Mouse (Mus musculus): ENCODE measurements around the gene Borcs5. TPM values are rescaled to one million over a fixed set of nuclear protein-coding genes. Genes with fewer than 3 reads are reported as not detected.

The Borcs5 gene
- polyA plus RNA-seq, 1 experiment = 8.8 TPM

DNA sequence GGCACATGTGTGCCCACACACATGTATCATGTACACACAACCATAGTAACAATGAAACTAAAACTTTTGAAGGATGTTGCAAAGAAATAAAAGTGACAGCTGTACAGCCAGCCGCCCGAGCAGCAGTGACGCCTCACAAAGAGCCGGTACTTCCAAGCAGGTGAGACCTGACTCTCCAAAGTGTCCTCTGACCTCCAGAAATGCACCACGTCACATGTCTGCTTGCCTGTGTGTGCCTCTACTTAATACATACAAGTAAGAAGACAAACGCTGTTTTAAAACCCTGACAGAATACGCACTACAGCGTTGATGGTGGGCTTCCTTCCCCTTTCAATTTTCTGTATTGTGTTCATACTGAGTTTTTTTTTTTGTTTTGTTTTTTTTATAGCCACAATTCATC lies 83.6 kb downstream of the Borcs5 start:
- no peak overlapping the region for H3K4me2 ChIP-seq (ENCODE audit: low read depth)
- peaks cover 15% of the 10 kb centered on the region for H3K36me3 ChIP-seq (ENCODE audit: control insufficient read depth, insufficient read depth)

DNA sequence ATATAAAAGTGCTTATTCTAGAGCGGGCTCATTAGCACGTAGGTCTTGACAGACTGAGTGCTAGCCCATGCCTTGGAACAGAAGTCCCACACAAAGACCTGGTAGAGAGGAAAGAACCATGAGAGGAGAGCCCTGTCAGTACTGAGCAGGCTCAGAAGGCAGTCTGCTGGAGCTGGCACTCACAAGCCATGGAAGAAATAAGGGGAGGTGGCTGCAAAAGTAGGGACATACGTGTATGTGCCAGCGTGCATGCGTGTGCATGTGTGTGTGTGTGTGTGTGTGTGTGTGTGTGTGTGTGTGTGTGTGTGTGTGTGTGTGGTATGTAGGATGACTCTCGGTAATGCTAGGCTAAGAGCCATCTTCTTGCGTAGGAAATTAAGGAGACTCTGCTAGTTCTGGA lies 84.0 kb downstream of the Borcs5 start:
- Histone ChIP-seq H3K4me3 (no peak overlapping the region), H3K4me2 (ENCODE audit: low read depth) (no peak overlapping the region), H3K27me3 (ENCODE audit: control insufficient read depth, insufficient read depth, insufficient read length) (no peaks in the 10 kb centered on the region), H3ac (ENCODE audit: control insufficient read depth, insufficient read length) (no peak overlapping the region), H3K36me3 (ENCODE audit: control insufficient read depth, insufficient read depth) (peaks cover 15% of the 10 kb centered on the region), H3K79me2 (ENCODE audit: control insufficient read depth, insufficient read depth) (no peaks in the 10 kb centered on the region)
- no peak for TF ChIP-seq TCF3 (IDR thresholded peaks at IDR 0.05; ENCODE audit: insufficient read length, low read depth)
- TF ChIP-seq MYOG (IDR thresholded peaks at IDR 0.05; ENCODE audit: control insufficient read depth in 1 of 3, insufficient read depth in 1 of 3, insufficient read length in 2 of 3, low read depth in 2 of 3) = no peak
- TF ChIP-seq SRF (IDR thresholded peaks at IDR 0.05; ENCODE audit: control insufficient read depth, insufficient read length, low read depth) = no peak
- no peak for TF ChIP-seq E2F4 (IDR thresholded peaks at IDR 0.05; ENCODE audit: insufficient read depth)
- no peak for TF ChIP-seq USF1 (IDR thresholded peaks at IDR 0.05; ENCODE audit: low read depth)

More for the DNA sequence above, 83.6 kb downstream of the Borcs5 start:
- Histone ChIP-seq H3K79me2 (ENCODE audit: control insufficient read depth, insufficient read depth) (no peaks in the 10 kb centered on the region), H3ac (ENCODE audit: control insufficient read depth, insufficient read length) (no peak overlapping the region), H3K27me3 (ENCODE audit: control insufficient read depth, insufficient read depth, insufficient read length) (no peaks in the 10 kb centered on the region), H3K4me3 (no peak overlapping the region)
- TF ChIP-seq POLR2AphosphoS2 (IDR thresholded peaks at IDR 0.05; ENCODE audit: insufficient read length, low read depth) (no peak), USF1 (IDR thresholded peaks at IDR 0.05; ENCODE audit: low read depth) (no peak), TCF12 (IDR thresholded peaks at IDR 0.05; ENCODE audit: insufficient read depth, poor library complexity, severe bottlenecking) (no peak), MYOG (IDR thresholded peaks at IDR 0.05; ENCODE audit: control insufficient read depth in 1 of 3, insufficient read depth in 1 of 3, insufficient read length in 2 of 3, low read depth in 2 of 3) (no peak), MAX (IDR thresholded peaks at IDR 0.05; ENCODE audit: low read depth) (no peak), CEBPB (IDR thresholded peaks at IDR 0.05; ENCODE audit: insufficient read depth, poor library complexity, severe bottlenecking) (no peak), MYOD1 (IDR thresholded peaks at IDR 0.05; ENCODE audit: control insufficient read depth in 1 of 3, insufficient read length in 2 of 3, low read depth in 2 of 3) (no peak), TCF3 (IDR thresholded peaks at IDR 0.05; ENCODE audit: insufficient read length, low read depth) (no peak), POLR2A (IDR thresholded peaks at IDR 0.05; ENCODE audit: insufficient read length, low read depth) (no peak), E2F4 (IDR thresholded peaks at IDR 0.05; ENCODE audit: insufficient read depth) (no peak), REST (IDR thresholded peaks at IDR 0.05; ENCODE audit: insufficient read depth, insufficient read length) (no peak), SRF (IDR thresholded peaks at IDR 0.05; ENCODE audit: control insufficient read depth, insufficient read length, low read depth) (no peak)

DNA sequence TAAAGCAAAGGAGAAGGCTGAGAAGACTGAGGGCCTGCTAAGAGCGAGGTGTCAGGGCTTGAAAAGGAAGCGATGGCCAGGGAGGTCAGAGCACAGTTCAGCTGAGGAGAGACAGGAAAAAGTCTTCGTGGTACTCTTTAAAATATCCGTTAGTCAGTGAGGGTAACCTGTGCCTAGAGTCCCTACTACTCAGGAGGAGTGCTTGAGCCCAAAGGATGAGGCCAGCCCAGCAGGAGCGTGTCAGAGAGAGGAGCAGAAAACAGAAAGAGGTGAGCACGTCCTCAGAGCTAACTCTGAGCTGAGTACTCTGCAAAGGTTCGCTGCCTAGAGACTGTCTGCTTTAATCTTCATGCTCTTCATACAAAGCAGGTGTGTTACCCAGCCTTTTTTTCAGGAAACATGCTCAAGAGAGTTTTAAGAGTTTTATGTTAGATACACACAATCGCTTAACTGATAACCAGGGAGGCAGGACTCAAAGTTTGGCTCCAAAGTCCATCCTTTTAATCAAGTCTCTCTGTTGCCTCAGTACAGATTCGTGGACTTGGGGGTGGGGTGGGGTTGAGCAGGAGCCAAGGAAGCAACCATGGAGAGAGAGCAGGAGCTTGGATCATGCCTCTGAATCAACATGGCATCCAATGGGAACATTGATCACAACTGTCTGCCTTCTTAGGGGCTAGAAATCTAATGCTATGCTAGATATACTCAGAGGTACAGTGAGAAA lies 84.7 kb downstream of the Borcs5 start:
- Histone ChIP-seq H3ac (ENCODE audit: control insufficient read depth, insufficient read length) (no peak overlapping the region), H3K36me3 (ENCODE audit: control insufficient read depth, insufficient read depth) (peaks cover 15% of the 10 kb centered on the region)

DNA sequence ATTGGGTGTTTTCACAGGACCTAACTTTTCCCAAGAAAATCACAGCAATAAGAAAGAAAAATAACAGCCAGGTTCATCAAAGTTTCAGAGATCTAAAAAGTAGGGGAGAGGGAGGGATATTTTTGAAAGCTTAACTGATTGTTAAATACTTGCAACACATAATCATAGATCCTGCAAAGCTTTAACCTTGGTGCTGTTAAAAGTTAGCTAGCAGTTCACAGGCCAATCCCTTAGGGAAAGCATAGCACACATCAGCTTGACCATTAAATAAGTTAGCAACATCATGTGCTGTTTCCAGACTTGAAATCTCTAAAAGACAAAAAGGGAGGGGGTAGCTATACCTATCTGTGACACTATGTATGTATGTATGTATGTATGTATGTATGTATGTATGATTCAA lies 86.1 kb downstream of the Borcs5 start:
- H3K36me3 ChIP-seq (ENCODE audit: control insufficient read depth, insufficient read depth) = peaks cover 15% of the 10 kb centered on the region
- H3K4me3 ChIP-seq = no peak overlapping the region
- no peak overlapping the region for H3ac ChIP-seq (ENCODE audit: control insufficient read depth, insufficient read length)
- H3K27me3 ChIP-seq (ENCODE audit: control insufficient read depth, insufficient read depth, insufficient read length) = no peaks in the 10 kb centered on the region
- no peaks in the 10 kb centered on the region for H3K79me2 ChIP-seq (ENCODE audit: control insufficient read depth, insufficient read depth)
- no peak overlapping the region for H3K4me2 ChIP-seq (ENCODE audit: low read depth)
- no peak for TF ChIP-seq MAX (IDR thresholded peaks at IDR 0.05; ENCODE audit: low read depth)
- no peak for TF ChIP-seq MYOG (IDR thresholded peaks at IDR 0.05; ENCODE audit: control insufficient read depth in 1 of 3, insufficient read depth in 1 of 3, insufficient read length in 2 of 3, low read depth in 2 of 3)
- TF ChIP-seq E2F4 (IDR thresholded peaks at IDR 0.05; ENCODE audit: insufficient read depth) = no peak
- no peak for TF ChIP-seq TCF12 (IDR thresholded peaks at IDR 0.05; ENCODE audit: insufficient read depth, poor library complexity, severe bottlenecking)
- TF ChIP-seq POLR2AphosphoS2 (IDR thresholded peaks at IDR 0.05; ENCODE audit: insufficient read length, low read depth) = no peak
- no peak for TF ChIP-seq SRF (IDR thresholded peaks at IDR 0.05; ENCODE audit: control insufficient read depth, insufficient read length, low read depth)
- TF ChIP-seq MYOD1 (IDR thresholded peaks at IDR 0.05; ENCODE audit: control insufficient read depth in 1 of 3, insufficient read length in 2 of 3, low read depth in 2 of 3) = no peak
- no peak for TF ChIP-seq REST (IDR thresholded peaks at IDR 0.05; ENCODE audit: insufficient read depth, insufficient read length)
- TF ChIP-seq POLR2A (IDR thresholded peaks at IDR 0.05; ENCODE audit: insufficient read length, low read depth) = no peak
- no peak for TF ChIP-seq TCF3 (IDR thresholded peaks at IDR 0.05; ENCODE audit: insufficient read length, low read depth)
- no peak for TF ChIP-seq CEBPB (IDR thresholded peaks at IDR 0.05; ENCODE audit: insufficient read depth, poor library complexity, severe bottlenecking)
- TF ChIP-seq USF1 (IDR thresholded peaks at IDR 0.05; ENCODE audit: low read depth) = no peak

More for the DNA sequence above, 84.7 kb downstream of the Borcs5 start:
- no peak for TF ChIP-seq TCF3 (IDR thresholded peaks at IDR 0.05; ENCODE audit: insufficient read length, low read depth)
- Histone ChIP-seq H3K4me2 (ENCODE audit: low read depth) (no peak overlapping the region), H3K4me3 (no peak overlapping the region), H3K79me2 (ENCODE audit: control insufficient read depth, insufficient read depth) (no peaks in the 10 kb centered on the region), H3K27me3 (ENCODE audit: control insufficient read depth, insufficient read depth, insufficient read length) (no peaks in the 10 kb centered on the region)

DNA sequence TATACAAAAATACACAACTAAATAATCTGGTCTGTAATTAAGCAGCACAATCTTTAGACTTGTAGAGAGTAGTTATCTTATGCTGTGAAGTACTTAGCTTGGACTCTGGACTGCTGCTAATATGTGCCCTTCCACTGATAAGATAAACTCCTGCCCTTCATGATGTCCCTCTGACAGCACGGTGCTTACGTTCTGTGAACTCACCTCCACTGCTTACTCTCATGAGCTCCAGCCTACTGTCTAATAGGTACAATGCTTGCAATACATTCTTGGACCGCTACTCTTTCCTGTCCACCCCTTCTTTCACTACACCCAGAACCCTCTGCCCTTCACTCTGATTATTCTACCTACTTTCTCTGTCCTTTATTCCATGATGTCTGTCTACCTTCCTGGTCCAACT lies 91.7 kb downstream of the Borcs5 start:
- no peaks in the 10 kb centered on the region for H3K36me3 ChIP-seq (ENCODE audit: control insufficient read depth, insufficient read depth)
- H3K79me2 ChIP-seq (ENCODE audit: control insufficient read depth, insufficient read depth) = no peaks in the 10 kb centered on the region
- no peak overlapping the region for H3K4me2 ChIP-seq (ENCODE audit: low read depth)
- no peak for TF ChIP-seq REST (IDR thresholded peaks at IDR 0.05; ENCODE audit: insufficient read depth, insufficient read length)
- TF ChIP-seq TCF3 (IDR thresholded peaks at IDR 0.05; ENCODE audit: insufficient read length, low read depth) = no peak
- no peak for TF ChIP-seq POLR2AphosphoS2 (IDR thresholded peaks at IDR 0.05; ENCODE audit: insufficient read length, low read depth)
- TF ChIP-seq TCF12 (IDR thresholded peaks at IDR 0.05; ENCODE audit: insufficient read depth, poor library complexity, severe bottlenecking) = no peak
- no peak for TF ChIP-seq SRF (IDR thresholded peaks at IDR 0.05; ENCODE audit: control insufficient read depth, insufficient read length, low read depth)
- TF ChIP-seq MYOG (IDR thresholded peaks at IDR 0.05; ENCODE audit: control insufficient read depth in 1 of 3, insufficient read depth in 1 of 3, insufficient read length in 2 of 3, low read depth in 2 of 3) = no peak
- no peak for TF ChIP-seq POLR2A (IDR thresholded peaks at IDR 0.05; ENCODE audit: insufficient read length, low read depth)
- no peak for TF ChIP-seq E2F4 (IDR thresholded peaks at IDR 0.05; ENCODE audit: insufficient read depth)
- no peak for TF ChIP-seq CEBPB (IDR thresholded peaks at IDR 0.05; ENCODE audit: insufficient read depth, poor library complexity, severe bottlenecking)
- TF ChIP-seq USF1 (IDR thresholded peaks at IDR 0.05; ENCODE audit: low read depth) = no peak
- TF ChIP-seq MAX (IDR thresholded peaks at IDR 0.05; ENCODE audit: low read depth) = no peak
- no peak for TF ChIP-seq MYOD1 (IDR thresholded peaks at IDR 0.05; ENCODE audit: control insufficient read depth in 1 of 3, insufficient read length in 2 of 3, low read depth in 2 of 3)
- H3K27me3 ChIP-seq (ENCODE audit: control insufficient read depth, insufficient read depth, insufficient read length) = no peaks in the 10 kb centered on the region
- no peak overlapping the region for H3ac ChIP-seq (ENCODE audit: control insufficient read depth, insufficient read length)
- no peak overlapping the region for H3K4me3 ChIP-seq

All from myocyte (in vitro differentiated cells).